Mouse (Mus musculus): ENCODE results near the gene Ssr2.

DNA sequence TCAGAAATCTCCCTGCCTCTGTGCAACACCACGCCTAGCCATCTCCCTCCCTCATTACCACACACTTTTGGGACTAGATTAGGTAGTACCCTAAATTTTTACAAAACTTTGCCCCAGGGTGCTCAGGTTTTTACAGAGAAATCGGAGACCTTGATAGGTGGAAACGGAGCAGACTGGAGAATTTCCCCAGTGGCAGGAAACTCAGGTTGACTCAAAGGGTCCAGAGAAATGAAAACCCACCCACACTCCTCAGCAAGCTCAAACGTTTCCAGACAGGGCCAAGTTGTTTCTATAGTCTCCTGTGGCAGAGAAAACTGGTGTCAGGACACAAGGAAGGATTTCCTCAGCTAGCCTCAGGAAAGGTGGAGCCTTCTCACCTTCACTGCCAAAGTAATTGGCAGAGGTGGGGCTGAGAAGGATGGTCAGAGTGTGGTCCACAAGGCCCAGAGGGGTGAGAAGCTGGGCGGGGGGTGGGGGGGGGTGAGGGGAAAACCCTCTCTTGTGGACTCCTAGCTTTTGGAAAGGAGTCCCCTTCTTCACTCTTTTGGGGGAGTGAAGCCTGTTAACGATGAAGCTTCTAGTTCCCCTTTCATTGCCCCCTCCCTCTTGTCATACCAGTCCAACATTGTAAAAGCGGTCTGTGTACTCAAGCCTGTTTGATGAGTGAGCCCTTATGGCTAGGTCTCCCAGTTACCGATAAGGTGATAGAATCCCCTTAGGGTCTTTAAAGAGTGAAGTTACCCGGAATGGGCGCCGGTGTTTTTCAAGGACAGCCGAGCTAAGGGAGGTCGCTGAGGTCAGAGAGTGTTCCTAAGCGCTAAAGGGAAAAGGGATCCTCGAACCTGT, 44.7 kb downstream of the Ssr2 start:
- TF ChIP-seq CTCF (IDR thresholded peaks at IDR 0.05) (no peak), EP300 (IDR thresholded peaks at IDR 0.05) (no peak)

Data from lung, postnatal 0 days (tissue).